Mouse (Mus musculus): ENCODE measurements around the gene 2310033P09Rik.

GRCm38 (mm10) chr11:59187706-59188105, 20.4 kb upstream of the 2310033P09Rik start:
- TF ChIP-seq GATA1 (IDR thresholded peaks at IDR 0.05; ENCODE audit: low read length) = no peak
- TF ChIP-seq TAL1 (IDR thresholded peaks at IDR 0.05; ENCODE audit: low read length) = no peak

Measured in erythroblast, embryonic 14.5 days (primary cell).